Mouse (Mus musculus) fibroblast of lung, adult 2 months (primary cell): ENCODE results near the gene Clhc1.

Experiments
- DNase-seq: peaks from one replicate; pipeline ENCODE4 v3.0.0-alpha.2; 2011; ENCODE audit warnings: low read depth

The Clhc1 gene

DNA sequence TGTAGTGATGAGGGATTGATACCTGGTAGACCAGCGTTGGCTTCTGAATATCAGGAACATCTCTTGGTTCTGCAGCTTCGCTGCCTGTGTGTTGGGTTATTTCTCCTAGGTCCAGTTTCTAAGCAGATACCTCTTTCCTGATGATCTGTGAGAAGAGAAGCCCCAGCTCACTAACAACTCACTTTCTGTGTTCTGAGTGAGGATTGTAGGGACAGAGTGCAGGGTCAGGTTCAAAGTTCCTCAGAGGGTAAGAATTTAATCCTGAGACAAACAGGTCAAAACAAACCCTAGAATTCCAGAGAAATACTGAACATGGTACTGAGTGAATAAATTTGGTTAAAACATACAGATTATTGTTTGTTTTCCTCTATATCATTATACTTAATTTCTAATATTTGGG lies 15.7 kb downstream of the Clhc1 start:
- DNase-seq: no peak

DNA sequence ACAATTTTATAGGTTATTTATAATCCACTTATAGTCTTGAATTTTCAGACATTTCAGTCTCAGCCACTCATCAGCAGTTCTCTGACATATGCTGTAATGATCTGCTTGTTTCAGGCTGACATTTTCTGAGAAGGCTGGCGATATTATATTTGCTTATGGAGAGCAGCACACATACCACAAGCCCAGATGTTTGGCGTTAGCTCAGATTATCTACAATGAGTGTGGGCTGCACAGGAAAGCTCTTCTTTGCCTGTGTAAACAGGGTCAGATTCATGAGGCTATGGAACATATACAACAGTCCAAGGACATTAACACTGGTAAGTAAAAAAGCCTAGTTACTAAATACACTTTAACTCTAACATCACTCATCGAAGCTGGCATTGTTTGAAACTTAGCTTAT lies 23.8 kb downstream of the Clhc1 start:
- no peak for DNase-seq

DNA sequence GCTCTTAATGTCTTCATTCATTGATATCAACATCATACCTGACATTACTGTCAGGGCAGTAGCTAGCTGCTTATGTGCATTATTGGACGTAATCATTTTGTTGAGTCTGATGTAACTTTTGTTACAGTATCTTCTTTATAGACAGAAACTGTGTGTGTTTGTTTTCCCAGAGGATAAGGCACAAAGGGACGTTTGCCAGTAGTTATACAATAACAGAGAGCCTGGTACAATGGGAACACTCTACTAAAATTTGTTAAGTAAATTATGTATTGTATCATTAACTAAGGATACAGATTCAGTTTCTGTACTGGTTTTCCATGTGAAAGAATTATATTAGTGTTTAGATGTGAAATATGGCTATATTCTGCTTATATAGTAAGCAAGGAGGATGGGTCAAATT lies 24.9 kb downstream of the Clhc1 start:
- no peak for DNase-seq

DNA sequence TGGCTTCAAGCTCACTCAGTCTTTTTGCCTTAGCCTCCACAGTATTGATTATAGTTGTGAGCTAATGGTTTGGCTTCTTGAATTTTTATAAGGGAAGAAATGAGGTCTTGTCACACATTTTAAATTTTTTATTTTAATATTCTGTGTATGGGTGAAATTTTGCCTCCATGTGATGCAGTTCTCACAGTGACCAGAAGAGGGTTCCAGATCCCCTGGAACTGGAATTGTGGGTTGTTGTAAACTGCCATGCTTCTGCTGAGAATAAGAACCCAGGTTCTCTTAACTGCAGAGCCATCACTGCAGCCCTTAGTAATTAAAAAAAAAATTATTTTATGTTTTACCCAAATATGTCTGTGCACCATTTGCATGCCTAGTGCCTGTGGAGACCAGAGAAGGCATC lies 31.9 kb downstream of the Clhc1 start:
- no peak for DNase-seq

DNA sequence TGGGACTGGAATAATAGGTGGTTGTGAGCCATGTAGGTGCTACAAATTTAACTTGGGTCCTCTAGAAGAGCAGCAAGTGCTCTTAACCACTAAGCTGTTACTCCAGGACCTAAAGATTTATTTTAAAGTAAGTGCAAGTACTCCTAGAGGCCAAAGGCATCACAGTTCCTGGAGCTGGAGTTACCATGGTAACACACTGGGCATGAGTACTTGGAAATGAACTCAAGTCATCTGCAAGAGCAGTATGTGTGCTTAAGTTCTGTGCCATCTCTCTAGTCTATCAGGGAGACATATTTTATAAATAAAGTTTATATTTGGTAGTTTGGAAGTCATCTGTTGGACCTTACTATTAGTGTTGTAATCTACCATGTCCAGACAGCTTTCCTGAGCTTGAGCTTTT lies 47.5 kb downstream of the Clhc1 start:
- DNase-seq: no peak

DNA sequence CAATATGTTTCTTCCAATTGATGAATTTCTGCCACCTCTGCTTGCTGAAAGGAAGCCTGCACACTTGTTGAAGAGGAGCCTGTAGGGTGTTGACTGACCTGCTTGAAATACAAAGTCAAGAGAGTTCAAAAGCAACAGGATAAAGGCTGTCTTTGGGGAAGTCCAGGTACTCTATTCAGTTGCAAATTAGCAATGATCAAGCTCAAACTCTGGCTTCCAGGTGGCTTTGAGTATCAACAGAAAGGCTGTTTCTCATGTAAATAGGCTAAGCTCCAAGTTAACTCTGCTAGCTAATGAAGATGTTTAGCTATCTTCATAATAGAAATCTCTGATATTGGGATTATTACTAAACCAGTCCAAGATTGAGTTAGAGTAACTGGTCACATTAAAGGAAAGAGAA lies 49.4 kb downstream of the Clhc1 start:
- DNase-seq: no peak

DNA sequence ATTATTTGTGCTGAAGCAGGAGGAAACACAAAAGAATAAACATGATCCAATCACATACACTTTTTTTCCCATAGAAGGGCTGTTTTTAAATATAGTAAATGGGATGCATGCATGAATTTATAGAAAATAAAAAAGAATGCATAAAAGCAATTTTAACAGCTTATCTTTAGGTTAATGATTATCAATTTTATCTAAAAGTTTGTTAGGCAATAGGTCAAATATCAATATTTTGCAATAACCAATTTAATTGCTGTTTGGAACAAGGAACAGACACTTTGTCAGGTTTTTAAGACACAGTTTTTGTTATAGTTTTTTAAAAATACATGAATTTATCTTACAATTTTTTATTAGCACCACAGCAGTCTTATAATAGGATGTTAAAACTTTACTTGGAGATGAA lies 51.2 kb downstream of the Clhc1 start:
- DNase-seq: no peak

DNA sequence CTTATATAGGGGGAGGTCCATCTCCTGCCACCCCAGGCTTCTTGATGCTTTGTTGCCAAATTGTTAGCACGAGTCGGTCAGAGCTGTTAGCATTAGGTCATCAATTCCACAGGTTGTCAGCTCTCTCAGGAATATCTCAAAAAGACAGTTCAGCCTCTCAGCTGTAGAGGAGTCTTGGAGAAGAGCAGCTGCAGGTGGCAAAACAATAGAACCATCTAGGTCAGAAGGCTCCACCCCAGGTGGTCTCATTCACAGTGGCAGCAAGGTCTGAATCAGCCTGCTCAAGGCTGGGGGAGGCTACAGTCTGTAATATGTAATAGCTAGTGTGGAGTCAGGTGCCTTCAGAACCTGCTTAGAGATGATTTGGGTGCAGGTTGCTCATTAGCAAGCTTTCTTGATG lies 55.8 kb downstream of the Clhc1 start:
- DNase-seq: no peak

DNA sequence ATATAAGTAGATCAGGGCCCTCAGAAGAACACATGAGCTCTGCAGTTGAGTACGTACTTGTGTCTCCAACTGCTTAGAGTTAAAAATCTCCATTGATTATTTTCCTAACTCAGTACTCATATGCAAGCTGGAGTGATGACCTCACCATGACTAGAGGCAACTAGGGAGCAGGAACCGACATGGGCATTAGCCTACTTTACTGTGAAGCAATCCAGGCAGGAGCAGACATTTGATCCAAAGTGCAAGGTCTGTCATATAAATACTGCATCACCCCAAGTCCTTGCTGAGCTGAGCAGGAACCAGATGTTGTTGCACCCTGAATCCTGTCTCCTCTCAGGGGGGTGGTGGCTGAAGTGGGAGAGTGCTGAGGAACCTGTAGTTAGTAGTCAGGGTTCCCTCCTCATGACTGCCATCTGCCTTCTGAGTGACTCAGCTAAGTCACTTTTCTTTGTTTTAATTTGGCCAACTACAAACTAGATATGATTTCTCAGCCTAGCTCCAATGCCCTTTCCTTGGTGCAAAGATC lies 59.8 kb downstream of the Clhc1 start:
- no peak for DNase-seq

DNA sequence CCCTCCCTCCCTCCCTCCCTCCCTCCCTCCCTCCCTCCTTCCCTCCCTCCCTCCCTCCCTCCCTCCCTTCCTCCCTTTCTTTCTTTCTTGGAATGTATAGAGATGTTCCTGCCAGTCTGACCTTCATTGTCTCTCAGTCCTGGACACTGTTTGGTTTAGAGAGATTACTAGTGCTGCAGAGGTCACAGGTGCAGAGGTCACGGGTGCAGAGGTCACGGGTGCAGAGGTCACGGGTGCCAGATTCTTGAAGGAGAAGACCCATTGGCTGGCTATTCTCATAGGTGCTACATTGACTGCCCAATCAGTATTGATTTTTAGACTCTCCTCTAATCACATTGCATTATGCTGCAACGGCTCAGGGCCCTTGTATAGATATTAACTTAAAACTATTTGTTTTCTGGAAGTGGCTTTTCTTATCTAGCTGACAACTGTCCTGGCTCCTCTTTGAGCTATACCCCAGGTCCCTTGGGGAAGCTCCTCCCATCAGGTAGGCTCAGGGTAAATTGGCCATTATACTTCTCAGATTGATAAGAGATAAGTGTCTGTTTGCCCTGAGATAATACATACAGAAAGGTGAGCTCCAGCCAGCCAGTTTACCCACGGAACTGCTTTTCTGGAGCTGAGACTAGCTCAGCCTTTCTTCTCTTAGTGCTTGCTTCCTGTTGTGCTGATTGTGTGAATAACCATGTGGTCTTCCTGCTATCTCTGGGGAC lies 62.2 kb downstream of the Clhc1 start:
- DNase-seq: no peak

DNA sequence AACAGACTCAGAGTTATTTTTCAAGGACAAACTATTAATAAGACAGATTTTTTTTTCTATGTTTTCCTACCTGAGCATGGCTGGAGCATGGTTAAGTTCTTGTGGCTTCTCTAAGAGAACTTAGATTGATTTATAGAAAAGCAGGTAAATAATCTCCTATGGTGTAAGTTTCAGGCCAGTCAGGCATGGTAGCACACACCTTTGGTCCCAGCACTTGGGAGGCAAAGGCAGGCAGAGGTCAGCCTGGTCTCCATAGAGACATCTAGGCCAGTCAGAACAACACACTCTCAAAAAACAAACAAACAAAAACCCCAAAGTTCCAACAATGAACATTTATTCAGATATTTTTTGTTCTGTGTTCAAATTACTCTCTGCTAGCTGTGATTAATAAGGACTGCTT lies 64.3 kb downstream of the Clhc1 start:
- no peak for DNase-seq

DNA sequence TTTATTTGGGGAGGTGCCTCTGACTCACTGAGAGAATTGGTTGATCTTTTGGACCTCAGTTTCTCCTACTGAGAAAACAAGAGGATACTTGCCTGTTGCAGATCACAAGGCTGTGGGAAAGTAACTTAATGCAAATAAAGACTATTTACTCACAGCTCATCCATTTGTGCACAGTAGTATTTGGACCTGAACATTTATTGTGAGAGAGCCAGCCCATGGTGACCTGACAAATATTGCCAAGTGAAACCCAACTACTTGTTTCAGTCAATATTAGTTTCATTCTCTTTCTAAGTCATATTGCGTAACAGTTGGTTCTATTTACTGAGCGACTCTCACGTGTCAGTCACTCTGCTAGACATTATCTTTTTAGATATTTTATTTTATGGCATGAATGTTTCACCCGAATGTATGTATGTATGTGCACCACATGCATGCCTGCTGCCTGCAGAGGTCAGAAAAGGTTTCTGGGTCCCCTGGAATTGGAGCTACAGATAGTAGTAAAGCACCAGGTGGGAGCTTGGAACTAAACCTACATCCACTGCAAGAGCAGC lies 65.5 kb downstream of the Clhc1 start:
- no peak for DNase-seq

DNA sequence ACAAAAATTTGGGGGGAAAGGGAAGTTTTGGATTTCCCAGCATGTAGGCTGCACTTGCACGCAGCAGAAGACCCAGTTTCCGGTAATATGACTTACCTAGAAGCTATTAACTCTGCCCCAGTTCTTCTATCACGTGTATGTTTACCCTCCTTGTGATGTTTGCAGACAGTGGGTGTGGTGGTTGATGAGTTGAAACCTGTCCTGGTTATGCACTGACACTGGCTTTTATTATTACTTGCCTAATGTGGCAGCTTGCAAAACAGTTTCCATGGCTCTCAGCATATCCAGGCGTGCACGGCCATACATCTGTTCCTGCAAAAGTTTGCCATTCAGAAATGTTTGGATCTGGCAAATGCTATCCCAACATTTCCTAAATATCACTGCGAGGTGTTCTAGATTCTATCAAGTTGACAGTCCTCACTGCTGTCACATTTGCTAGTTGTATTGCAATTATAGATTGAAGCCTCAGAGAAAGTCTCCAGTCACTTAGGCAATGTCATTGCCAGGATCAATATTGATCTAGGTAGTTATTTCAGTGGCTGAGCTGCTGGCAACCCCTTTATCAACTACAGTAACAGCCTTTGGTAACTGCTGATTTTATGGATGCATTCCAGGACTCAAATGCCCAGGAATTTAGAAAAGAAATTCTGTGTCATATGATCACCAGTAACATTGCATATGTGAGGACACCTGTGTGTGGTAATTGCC lies 66.6 kb downstream of the Clhc1 start:
- no peak for DNase-seq

DNA sequence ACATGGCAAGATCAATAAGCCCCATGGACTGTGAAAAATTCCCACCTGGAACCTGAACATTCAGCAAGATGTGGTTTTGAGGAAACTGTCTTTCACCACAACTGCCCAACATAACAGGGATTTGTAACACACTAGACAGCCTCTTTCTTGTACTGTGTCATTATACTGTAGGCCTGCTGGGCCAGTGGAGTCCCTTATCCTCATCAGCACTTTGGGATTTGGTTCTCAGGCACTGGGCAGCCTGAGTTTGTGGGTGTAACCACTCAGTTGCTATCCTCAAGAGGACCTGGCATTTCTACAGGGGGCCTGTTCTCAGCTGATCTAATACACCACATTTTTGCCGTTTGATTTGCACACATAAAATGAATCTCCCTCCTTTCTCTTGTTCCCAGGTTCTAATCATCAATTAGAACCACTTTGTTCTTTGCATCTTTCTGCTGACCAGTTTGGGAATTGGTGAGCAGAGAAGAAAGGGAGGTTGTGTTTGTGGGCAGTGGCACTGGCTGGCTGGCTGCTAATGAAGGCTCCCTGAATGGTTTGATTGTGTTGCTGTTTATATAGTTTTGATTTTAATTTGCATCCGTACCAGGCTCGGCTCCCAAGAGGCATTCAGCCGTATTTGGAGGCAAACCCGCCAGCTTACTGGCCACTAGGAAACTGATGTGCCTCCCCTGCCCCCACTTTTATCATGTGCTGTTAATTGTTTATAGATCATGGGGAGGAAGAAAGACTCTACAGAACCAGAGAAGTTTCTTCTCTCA lies 74.5 kb downstream of the Clhc1 start:
- no peak for DNase-seq

DNA sequence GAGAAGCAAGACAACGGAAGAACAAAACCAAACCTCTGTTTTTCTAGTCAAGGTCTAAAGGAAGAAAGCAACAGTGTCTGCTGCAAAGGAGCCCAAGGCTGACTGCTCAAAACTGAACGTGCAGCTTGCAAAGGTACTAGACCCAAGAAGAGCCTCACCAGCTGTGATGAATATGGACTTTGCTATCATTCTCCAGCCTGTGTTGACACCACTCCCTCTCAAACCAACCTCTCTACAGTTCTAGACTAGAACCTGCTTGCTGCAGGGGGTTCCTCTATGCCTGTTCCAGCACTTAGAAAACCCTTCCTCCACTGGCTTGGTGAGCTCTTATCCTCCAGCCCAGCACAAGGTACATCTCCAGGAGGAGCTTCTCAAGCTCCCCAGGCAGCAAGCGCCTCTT lies 75.6 kb downstream of the Clhc1 start:
- DNase-seq: no peak

DNA sequence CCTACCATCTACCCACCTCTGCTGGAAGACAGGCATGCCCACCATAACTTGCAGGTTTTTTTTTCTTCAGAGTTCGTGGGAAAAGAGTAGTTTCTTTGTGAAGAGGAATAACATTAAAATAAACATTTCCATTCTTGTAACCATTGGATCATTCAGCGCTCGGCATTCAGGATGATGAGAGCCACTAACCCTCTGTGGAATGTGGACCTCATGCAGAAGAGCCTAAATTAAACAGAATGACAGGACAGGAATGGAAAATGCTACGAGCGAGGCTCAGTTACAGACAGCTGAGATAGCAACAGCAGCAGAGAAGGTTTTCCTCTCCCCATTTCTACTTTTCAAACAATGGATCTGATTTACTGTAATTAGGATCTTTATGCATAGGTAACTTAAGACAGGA lies 78.8 kb downstream of the Clhc1 start:
- DNase-seq: no peak

DNA sequence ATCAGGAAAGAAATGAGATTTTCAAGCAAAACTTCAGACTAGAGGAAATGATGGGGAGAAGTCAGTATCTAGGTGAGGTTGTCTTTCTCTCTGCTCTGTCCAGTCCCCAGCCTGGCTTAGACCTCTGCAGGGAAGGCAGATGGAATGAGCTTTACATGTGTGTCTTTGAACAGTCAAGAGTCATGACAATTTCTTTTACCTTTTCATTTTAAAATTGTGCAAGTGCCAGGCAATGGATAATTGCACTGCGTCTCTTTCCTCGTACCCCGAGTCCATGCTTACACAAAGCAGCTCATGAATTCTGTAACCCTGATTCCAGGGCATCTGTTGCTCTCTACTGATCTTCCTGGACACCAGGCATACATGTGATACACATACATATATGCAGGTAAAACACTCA lies 80.0 kb downstream of the Clhc1 start:
- no peak for DNase-seq
